Comparison of ENCODE assay signal across 8 mouse cellular contexts in genomic region chr9:85673907-85674481, GRCm38 (mm10).
DNase-seq lines count a peak whose midpoint lies in the region; ATAC-seq lines count a peak whose summit lies in the region.

No protein-coding gene starts in this region.

- H3K36me3 ChIP-seq in embryonic facial prominence, embryonic 11.5 days (replicated peaks; ENCODE audit: control insufficient read depth, insufficient read depth, low read depth, low read length) = no peaks in the 10 kb centered on the region
- H3K36me3 ChIP-seq in embryonic facial prominence, embryonic 10.5 days (replicated peaks) = no peaks in the 10 kb centered on the region
- no peaks in the 10 kb centered on the region for H3K36me3 ChIP-seq in kidney, embryonic 16.5 days (ENCODE audit: insufficient read depth, low read length)
- H3K36me3 ChIP-seq in embryonic facial prominence, embryonic 13.5 days = no peaks in the 10 kb centered on the region
- no peaks in the 10 kb centered on the region for H3K36me3 ChIP-seq in midbrain, embryonic 16.5 days (ENCODE audit: control insufficient read depth, insufficient read depth, low read length)
- no peaks in the 10 kb centered on the region for H3K36me3 ChIP-seq in liver, embryonic 11.5 days (ENCODE audit: control insufficient read depth, insufficient read depth, low read length)

- peak; percentile 21 for DNase-seq in embryonic facial prominence, embryonic 11.5 days (ENCODE audit: low spot score)
- DNase-seq in embryonic facial prominence, embryonic 10.5 days (ENCODE audit: low spot score) = no peak
- DNase-seq in kidney, postnatal 36 days = no peak
- no peak for DNase-seq in spleen, postnatal 36 days (ENCODE audit: low spot score in 2 of 2)
- DNase-seq in liver, embryonic 11.5 days (ENCODE audit: low spot score) = no peak

- no peak overlapping the region for H3K27ac ChIP-seq in embryonic facial prominence, embryonic 11.5 days (replicated peaks; ENCODE audit: low read depth, low read length)
- no peak overlapping the region for H3K27ac ChIP-seq in embryonic facial prominence, embryonic 10.5 days (replicated peaks)
- H3K27ac ChIP-seq in kidney, embryonic 16.5 days (ENCODE audit: low read length) = no peak overlapping the region
- H3K27ac ChIP-seq in embryonic facial prominence, embryonic 13.5 days = peak overlapping the region; percentile 51; the same call in 1 of the 2 replicates
- no peak overlapping the region for H3K27ac ChIP-seq in midbrain, embryonic 16.5 days (ENCODE audit: low read length)
- H3K27ac ChIP-seq in liver, embryonic 11.5 days (ENCODE audit: low read depth, low read length) = no peak overlapping the region

- H3K4me1 ChIP-seq in embryonic facial prominence, embryonic 11.5 days (ENCODE audit: control insufficient read depth, insufficient read depth, low read length) = peaks cover 2% of the 10 kb centered on the region; the same call in 1 of the 2 replicates
- peaks cover 10% of the 10 kb centered on the region for H3K4me1 ChIP-seq in embryonic facial prominence, embryonic 10.5 days
- H3K4me1 ChIP-seq in kidney, embryonic 16.5 days (ENCODE audit: insufficient read depth, low read length) = 0 out of 2 replicates have a peak, but pooled peaks cover 2% of the 10 kb centered on the region
- H3K4me1 ChIP-seq in embryonic facial prominence, embryonic 13.5 days = peaks cover 32% of the 10 kb centered on the region
- peaks cover 3% of the 10 kb centered on the region; the same call in 1 of the 2 replicates for H3K4me1 ChIP-seq in midbrain, embryonic 16.5 days (ENCODE audit: control insufficient read depth, insufficient read depth, low read length)
- H3K4me1 ChIP-seq in liver, embryonic 11.5 days (replicated peaks; ENCODE audit: control insufficient read depth, insufficient read depth, low read length) = no peaks in the 10 kb centered on the region

- no peak overlapping the region for H3K4me2 ChIP-seq in embryonic facial prominence, embryonic 11.5 days (ENCODE audit: low read depth, low read length)
- H3K4me2 ChIP-seq in kidney, embryonic 16.5 days (replicated peaks; ENCODE audit: low read depth, low read length) = no peak overlapping the region
- no peak overlapping the region for H3K4me2 ChIP-seq in embryonic facial prominence, embryonic 13.5 days
- no peak overlapping the region for H3K4me2 ChIP-seq in midbrain, embryonic 16.5 days (ENCODE audit: low read length)
- no peak overlapping the region for H3K4me2 ChIP-seq in liver, embryonic 11.5 days

- no peaks in the 10 kb centered on the region for H3K9me3 ChIP-seq in embryonic facial prominence, embryonic 11.5 days (replicated peaks; ENCODE audit: control insufficient read depth, low read length)
- H3K9me3 ChIP-seq in embryonic facial prominence, embryonic 10.5 days = no peaks in the 10 kb centered on the region
- H3K9me3 ChIP-seq in kidney, embryonic 16.5 days (ENCODE audit: low read length) = no peaks in the 10 kb centered on the region
- H3K9me3 ChIP-seq in embryonic facial prominence, embryonic 13.5 days = no peaks in the 10 kb centered on the region
- no peaks in the 10 kb centered on the region for H3K9me3 ChIP-seq in midbrain, embryonic 16.5 days (replicated peaks; ENCODE audit: control insufficient read depth, low read length, poor library complexity, severe bottlenecking)
- no peaks in the 10 kb centered on the region for H3K9me3 ChIP-seq in liver, embryonic 11.5 days (ENCODE audit: control insufficient read depth, low read length)

- 63% methylated on average over 15 of the region's 15 CpGs for WGBS in embryonic facial prominence, embryonic 11.5 days
- 66% methylated on average over 15 of the region's 15 CpGs for WGBS in embryonic facial prominence, embryonic 10.5 days
- WGBS in kidney, embryonic 16.5 days = 46% methylated on average over 15 of the region's 15 CpGs
- WGBS in embryonic facial prominence, embryonic 13.5 days = 40% methylated on average over 15 of the region's 15 CpGs
- WGBS in midbrain, embryonic 16.5 days = 37% methylated on average over 15 of the region's 15 CpGs
- 63% methylated on average over 15 of the region's 15 CpGs for WGBS in liver, embryonic 11.5 days

- no peak overlapping the region for H3K9ac ChIP-seq in embryonic facial prominence, embryonic 11.5 days (replicated peaks; ENCODE audit: low read length)
- H3K9ac ChIP-seq in kidney, embryonic 16.5 days (replicated peaks; ENCODE audit: low read length) = no peak overlapping the region
- H3K9ac ChIP-seq in embryonic facial prominence, embryonic 13.5 days = no peak overlapping the region
- no peak overlapping the region for H3K9ac ChIP-seq in midbrain, embryonic 16.5 days (ENCODE audit: low read depth, low read length)
- no peak overlapping the region for H3K9ac ChIP-seq in liver, embryonic 11.5 days (ENCODE audit: low read depth, low read length)

- H3K4me3 ChIP-seq in embryonic facial prominence, embryonic 11.5 days (ENCODE audit: low read depth, low read length) = no peak overlapping the region
- H3K4me3 ChIP-seq in embryonic facial prominence, embryonic 10.5 days = no peak overlapping the region
- no peak overlapping the region for H3K4me3 ChIP-seq in kidney, embryonic 16.5 days (ENCODE audit: low read length)
- no peak overlapping the region for H3K4me3 ChIP-seq in embryonic facial prominence, embryonic 13.5 days
- no peak overlapping the region for H3K4me3 ChIP-seq in midbrain, embryonic 16.5 days (ENCODE audit: low read depth, low read length)
- H3K4me3 ChIP-seq in liver, embryonic 11.5 days (ENCODE audit: low read depth, low read length) = no peak overlapping the region

- H3K27me3 ChIP-seq in embryonic facial prominence, embryonic 11.5 days (ENCODE audit: control insufficient read depth, insufficient read depth, low read length) = no peaks in the 10 kb centered on the region
- no peaks in the 10 kb centered on the region for H3K27me3 ChIP-seq in embryonic facial prominence, embryonic 10.5 days (replicated peaks; ENCODE audit: low read depth, poor library complexity, severe bottlenecking)
- no peaks in the 10 kb centered on the region for H3K27me3 ChIP-seq in kidney, embryonic 16.5 days (ENCODE audit: insufficient read depth, low read length)
- H3K27me3 ChIP-seq in embryonic facial prominence, embryonic 13.5 days = no peaks in the 10 kb centered on the region
- no peaks in the 10 kb centered on the region for H3K27me3 ChIP-seq in midbrain, embryonic 16.5 days (ENCODE audit: control insufficient read depth, insufficient read depth, low read depth, low read length)
- H3K27me3 ChIP-seq in liver, embryonic 11.5 days (replicated peaks; ENCODE audit: control insufficient read depth, insufficient read depth, low read length) = no peaks in the 10 kb centered on the region

- 0 out of 2 replicates have a peak, but pooled peaks have one; percentile 9 for ATAC-seq in embryonic facial prominence, embryonic 11.5 days (replicated peaks; ENCODE audit: insufficient number of reproducible peaks, low FRiP score, low TSS enrichment, low read depth)
- ATAC-seq in kidney, embryonic 16.5 days (ENCODE audit: low FRiP score, low TSS enrichment) = peak; percentile 57
- ATAC-seq in embryonic facial prominence, embryonic 13.5 days (ENCODE audit: insufficient number of reproducible peaks, insufficient read depth, low FRiP score, low TSS enrichment, low read depth) = no peak
- ATAC-seq in midbrain, embryonic 16.5 days = peak; percentile 62; the same call in 1 of the 2 replicates
- no peak for ATAC-seq in liver, embryonic 11.5 days (replicated peaks; ENCODE audit: low FRiP score)

Comparison
In these comparisons a context has a peak if more than half of its experiments do, and no peak if none do; other contexts are left out.
1. ATAC-seq: peak in embryonic facial prominence, embryonic 11.5 days (single experiment), kidney, embryonic 16.5 days (single experiment) and midbrain, embryonic 16.5 days (single experiment); none in embryonic facial prominence, embryonic 13.5 days (single experiment) and liver, embryonic 11.5 days (single experiment).